Mouse (Mus musculus) liver, embryonic 14 days (tissue): Measurements from ENCODE around the gene Olfr1288. TPM values are rescaled to one million over a fixed set of nuclear protein-coding genes. Genes with fewer than 3 reads are reported as not detected.

Source experiments
- polyA plus RNA-seq: library from polyadenylated mRNA; depleted of rRNA; stranded (reverse); fragments of >200 nt; gene quantifications from 2 replicates; pipeline ENCODE4 v1.2.3, GENCODE M21; 2012; rRNA removed

Olfr1288 gene
- polyA plus RNA-seq: not detected in 2 replicates

GRCm38 (mm10) chr2:111473801-111474200 is at the start of gene Olfr1288:
Olfr1288 (plus strand) TSS chr2:111474101.

GRCm38 (mm10) chr2:111448842-111449241 is 25.1 kb upstream of the Olfr1288 start, which contains the start of gene Olfr1287:
Olfr1287 (plus strand) TSS chr2:111449142.

GRCm38 (mm10) chr2:111480519-111480918 is 6.6 kb downstream of the Olfr1288 start, which contains the start of gene Olfr1289:
Olfr1289 (plus strand) TSS chr2:111480819.

GRCm38 (mm10) chr2:111493729-111494128 is 19.8 kb downstream of the Olfr1288 start, which contains the start of gene Olfr1290:
Olfr1290 (minus strand) TSS chr2:111493829.

GRCm38 (mm10) chr2:111496880-111497279 is 23.0 kb downstream of the Olfr1288 start, which contains the start of gene Olfr1291-ps1:
Olfr1291-ps1 (plus strand) TSS chr2:111497180.

GRCm38 (mm10) chr2:111524903-111525302 is 51.0 kb downstream of the Olfr1288 start, which contains the start of gene Olfr1293-ps:
Olfr1293-ps (plus strand) TSS chr2:111525203.

Other genes starting within 250 kb of the Olfr1288 start
- gene 4930430A15Rik, start 244.5 kb upstream of the Olfr1288 start, polyA plus RNA-seq: not detected in 2 replicates
- gene Olfr1275, start 238.8 kb upstream of the Olfr1288 start, polyA plus RNA-seq: not detected in 2 replicates
- not detected in 2 replicates for gene Olfr1276, start 219.6 kb upstream of the Olfr1288 start, polyA plus RNA-seq
- gene Olfr1277, start 200.0 kb upstream of the Olfr1288 start, polyA plus RNA-seq: not detected in 2 replicates
- not detected in 2 replicates for gene Olfr1278, start 184.0 kb upstream of the Olfr1288 start, polyA plus RNA-seq
- gene Olfr1279, start 173.5 kb upstream of the Olfr1288 start, polyA plus RNA-seq: not detected in 2 replicates
- not detected in 2 replicates for gene Olfr1280, start 160.1 kb upstream of the Olfr1288 start, polyA plus RNA-seq
- gene Olfr1281, start 147.6 kb upstream of the Olfr1288 start, polyA plus RNA-seq: not detected in 2 replicates
- not detected in 2 replicates for gene Olfr1282, start 138.0 kb upstream of the Olfr1288 start, polyA plus RNA-seq
- gene Olfr1283, start 107.3 kb upstream of the Olfr1288 start, polyA plus RNA-seq: not detected in 2 replicates
- not detected in 2 replicates for gene Olfr1284, start 98.6 kb upstream of the Olfr1288 start, polyA plus RNA-seq
- gene Olfr1286, start 51.0 kb upstream of the Olfr1288 start, polyA plus RNA-seq: not detected in 2 replicates
- gene Olfr1287, start 25.0 kb upstream of the Olfr1288 start, polyA plus RNA-seq: not detected in 2 replicates
- not detected in 2 replicates for gene Olfr1289, start 6.7 kb downstream of the Olfr1288 start, polyA plus RNA-seq
- not detected in 2 replicates for gene Olfr1290, start 19.7 kb downstream of the Olfr1288 start, polyA plus RNA-seq
- not detected in 2 replicates for gene Olfr1291-ps1, start 23.1 kb downstream of the Olfr1288 start, polyA plus RNA-seq
- gene Olfr1293-ps, start 51.1 kb downstream of the Olfr1288 start, polyA plus RNA-seq: not detected in 2 replicates
- not detected in 2 replicates for gene Olfr1294, start 66.2 kb downstream of the Olfr1288 start, polyA plus RNA-seq
- not detected in 2 replicates for gene Olfr1295, start 95.6 kb downstream of the Olfr1288 start, polyA plus RNA-seq
- gene Olfr1297, start 152.4 kb downstream of the Olfr1288 start, polyA plus RNA-seq: not detected in 2 replicates
- not detected in 2 replicates for gene Olfr1298, start 175.1 kb downstream of the Olfr1288 start, polyA plus RNA-seq
- not detected in 2 replicates for gene Olfr1299, start 187.3 kb downstream of the Olfr1288 start, polyA plus RNA-seq